Mouse (Mus musculus): Measurements from ENCODE around the gene Adh5. TPM values are rescaled to one million over a fixed set of nuclear protein-coding genes. Genes with fewer than 3 reads are reported as not detected.

Gene Adh5
- total RNA-seq (2023), result 10 to 100 TPM; 34.3 to 35.3 TPM

DNA sequence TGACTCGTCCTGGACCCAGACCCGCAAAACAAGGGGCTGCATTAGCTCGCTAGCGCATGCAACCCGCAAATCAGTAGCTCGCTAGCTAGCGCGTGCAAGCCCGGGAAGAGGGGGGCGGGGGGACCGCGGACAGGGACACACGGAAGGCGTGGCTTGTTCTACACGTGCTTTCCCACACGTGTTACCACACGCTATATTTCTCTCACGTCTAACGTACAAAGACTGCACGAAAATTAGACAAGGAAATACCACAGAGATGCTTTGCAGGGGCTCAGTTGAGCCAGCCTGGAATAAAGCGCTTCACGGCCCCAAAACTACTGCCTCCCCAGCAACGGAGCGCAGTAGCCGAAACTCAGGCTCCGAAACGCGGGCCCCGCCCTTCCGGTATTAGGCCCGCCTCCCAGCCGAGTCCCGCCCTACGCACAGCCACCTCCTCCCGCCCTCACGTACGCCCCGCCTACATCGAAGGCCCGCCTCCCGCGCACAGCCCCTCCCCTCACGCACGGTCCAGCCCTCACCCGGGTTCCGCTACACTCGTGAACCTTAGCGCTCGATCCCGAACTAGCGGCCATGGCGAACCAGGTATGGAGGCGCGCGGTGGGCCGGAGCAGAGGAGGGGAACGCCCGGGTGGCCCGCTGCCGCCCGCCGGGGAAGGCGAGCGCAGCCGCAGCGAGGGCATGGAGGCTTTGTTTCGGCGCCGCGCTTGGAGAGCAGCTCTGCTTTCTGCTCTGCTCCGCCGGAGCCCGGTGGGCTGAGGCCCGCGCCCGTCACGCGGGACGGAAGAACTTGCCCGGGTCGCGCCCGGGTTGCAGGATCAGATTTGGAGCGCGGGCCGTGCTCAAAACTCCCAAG is at the start of gene Adh5:
Gene Adh5, plus strand, starts transcription at position 482 of the 853 bp plus-strand sequence.

DNA sequence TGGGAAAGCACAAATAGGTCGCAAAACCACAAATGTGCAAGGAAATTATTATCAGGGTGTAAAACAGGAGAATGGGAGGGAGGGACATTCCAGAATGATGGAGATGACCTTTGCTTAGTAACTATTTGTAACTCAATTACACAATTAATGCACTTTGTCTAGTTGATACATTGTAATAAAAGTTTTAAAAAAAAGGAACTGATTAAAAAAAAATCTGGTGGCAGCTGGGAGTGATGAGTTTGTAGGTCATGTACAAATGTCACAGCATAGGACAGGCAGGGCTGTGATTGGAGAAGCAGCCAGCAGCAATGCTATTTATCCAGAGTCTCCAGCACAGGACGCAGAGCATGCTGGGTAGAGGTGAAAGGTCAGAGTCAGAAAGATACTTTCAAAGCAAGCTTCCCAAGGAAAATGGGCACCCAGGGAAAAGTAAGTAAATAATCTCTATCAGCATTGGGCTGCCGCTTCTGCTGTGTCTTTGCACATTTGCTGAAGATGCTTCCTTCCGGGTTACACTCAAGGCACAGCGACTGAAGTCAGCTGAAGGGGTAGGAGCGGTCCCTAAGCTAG is 27.7 kb upstream of the Adh5 start, which contains the start of gene Adh4:
Gene Adh4, plus strand, starts transcription at position 346 of the 570 bp plus-strand sequence.

GRCm38 (mm10) chr3:138489327-138490033 is 46.6 kb downstream of the Adh5 start, which contains the start of gene Metap1:
Gene Metap1 (minus strand): TSS chr3:138489515.

Other genes starting within 250 kb of the Adh5 start
- gene 4930579F01Rik, start 249.3 kb upstream of the Adh5 start, total RNA-seq (2023), result not detected
- not detected for gene Adh7, start 225.3 kb upstream of the Adh5 start, total RNA-seq (2023)
- gene Adh1, start 182.1 kb upstream of the Adh5 start, total RNA-seq (2023), result not detected
- gene Adh6a, start 129.8 kb upstream of the Adh5 start, total RNA-seq (2023), result not detected
- not detected for gene Adh6b, start 101.3 kb upstream of the Adh5 start, total RNA-seq (2023)
- not detected for gene Adh4, start 27.6 kb upstream of the Adh5 start, total RNA-seq (2023)
- gene Metap1, start 46.4 kb downstream of the Adh5 start, total RNA-seq (2023), result 10 to 100 TPM; 20.8 to 22.2 TPM
- 10 to 100 TPM; 50.0 to 53.6 TPM for gene Eif4e, start 83.1 kb downstream of the Adh5 start, total RNA-seq (2023)

All from neutrophil, adult 83 days (primary cell).